Mouse (Mus musculus) hindbrain, embryonic 15.5 days (tissue): ENCODE results near the gene Rprd1b. TPM values are rescaled to one million over a fixed set of nuclear protein-coding genes. Genes with fewer than 3 reads are reported as not detected.

Experiments
- ATAC-seq: fragments of 200-750 bp; cut with Nextera tagmentation; 2 replicates; pipeline ENCODE4 v1.8.0; 2017; ENCODE audit warnings: low read depth, moderate number of reproducible peaks, moderate TSS enrichment; ENCODE audit not compliant: low FRiP score
- H3K27ac ChIP-seq: fragments of 300-500 bp; sonication (generic); replicated peaks from 2 replicates; pipeline ENCODE4 v1.5.1; 2015; ENCODE audit warnings: mild to moderate bottlenecking, inconsistent platforms
- H3K27me3 ChIP-seq: fragments of 300-500 bp; sonication (generic); 2 replicates; pipeline ENCODE4 v1.6.1; 2015; ENCODE audit warnings: control low read depth, inconsistent platforms
- H3K36me3 ChIP-seq: fragments of 300-500 bp; sonication (generic); 2 replicates; pipeline ENCODE4 v1.6.1; 2015; ENCODE audit warnings: control low read depth, inconsistent platforms
- H3K4me1 ChIP-seq: fragments of 300-500 bp; sonication (generic); replicated peaks from 2 replicates; pipeline ENCODE4 v1.6.1; 2015; ENCODE audit warnings: control low read depth, inconsistent platforms
- H3K4me2 ChIP-seq: fragments of 300-500 bp; sonication (generic); 2 replicates; pipeline ENCODE4 v1.6.1; 2015; ENCODE audit warnings: moderate library complexity, mild to moderate bottlenecking, inconsistent platforms
- H3K4me3 ChIP-seq: fragments of 300-500 bp; sonication (generic); 2 replicates; pipeline ENCODE4 v1.5.1; 2015; ENCODE audit warnings: mild to moderate bottlenecking, inconsistent platforms
- H3K9ac ChIP-seq: fragments of 300-500 bp; sonication (generic); 2 replicates; pipeline ENCODE4 v1.6.1; 2015; ENCODE audit warnings: inconsistent platforms
- H3K9me3 ChIP-seq: fragments of 300-500 bp; sonication (generic); 2 replicates; pipeline ENCODE4 v1.6.1; 2016; ENCODE audit warnings: control low read depth, inconsistent platforms
- WGBS: fragments of 180-500 bp; shearing (Covaris S2); methylation state at CpG from one replicate; pipeline ENCODE4 v1.1.7; 2015; 5-methylcytosine and 5-hydroxymethylcytosine counted together
- polyA plus RNA-seq: library from polyadenylated mRNA; unstranded; fragments of >200 nt; fragmentation: Nextera tagmentation; extraction: Ambion mirVana; gene quantifications from 2 replicates; pipeline ENCODE4 v1.2.1, GENCODE M21; 2015

Rprd1b gene
- polyA plus RNA-seq, 1 experiment from 2014 or later: 31.9 TPM

- WGBS: 92% methylated on average over 2 of the region's 2 CpGs
Observed at GRCm38 (mm10) chr2:158170394-158170793, 142.1 kb downstream of the Rprd1b start.

DNA sequence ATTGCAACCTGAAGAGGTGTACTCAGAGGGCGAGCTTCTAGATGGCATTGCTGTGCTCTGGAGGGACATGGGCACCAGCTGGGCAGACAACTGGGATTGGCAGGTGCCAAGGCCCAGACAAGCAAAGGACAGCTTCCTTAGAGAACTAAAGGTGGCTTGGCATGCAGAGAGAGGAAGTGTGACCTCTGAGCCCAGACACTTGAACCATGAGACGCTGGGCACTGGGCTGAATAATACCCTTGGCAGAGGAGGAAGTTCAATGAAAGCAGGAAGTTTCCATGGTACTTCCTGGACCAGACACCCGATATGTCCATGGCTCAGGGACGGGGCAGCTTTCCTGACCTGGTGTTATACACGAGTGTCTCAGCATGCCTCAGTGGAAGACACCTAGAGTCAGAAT is 146.1 kb downstream of the Rprd1b start:
- H3K4me2 ChIP-seq: no peak overlapping the region
- 79% methylated on average over 5 of the region's 5 CpGs for WGBS
- no peaks in the 10 kb centered on the region for H3K27me3 ChIP-seq
- H3K27ac ChIP-seq: no peak overlapping the region
- no peaks in the 10 kb centered on the region for H3K9me3 ChIP-seq
- H3K9ac ChIP-seq: no peak overlapping the region
- H3K4me1 ChIP-seq: peaks cover 23% of the 10 kb centered on the region
- no peak overlapping the region for H3K4me3 ChIP-seq
- H3K36me3 ChIP-seq: no peaks in the 10 kb centered on the region
- no peak for ATAC-seq

More at GRCm38 (mm10) chr2:158170394-158170793, 142.1 kb downstream of the Rprd1b start:
- no peak overlapping the region for H3K27ac ChIP-seq
- H3K9ac ChIP-seq: no peak overlapping the region
- no peak overlapping the region for H3K4me3 ChIP-seq
- no peaks in the 10 kb centered on the region for H3K36me3 ChIP-seq
- H3K27me3 ChIP-seq: no peaks in the 10 kb centered on the region
- H3K4me2 ChIP-seq: no peak overlapping the region
- ATAC-seq: no peak
- no peaks in the 10 kb centered on the region for H3K9me3 ChIP-seq
- peaks cover 5% of the 10 kb centered on the region; the same call in 1 of the 2 replicates for H3K4me1 ChIP-seq

- Histone ChIP-seq H3K27ac (no peak overlapping the region), H3K27me3 (no peaks in the 10 kb centered on the region), H3K9ac (no peak overlapping the region), H3K4me2 (no peak overlapping the region), H3K4me3 (no peak overlapping the region), H3K4me1 (peaks cover 28% of the 10 kb centered on the region), H3K36me3 (no peaks in the 10 kb centered on the region), H3K9me3 (no peaks in the 10 kb centered on the region)
- ATAC-seq: no peak
- WGBS: 85% methylated on average over 15 of the region's 15 CpGs
Observed at GRCm38 (mm10) chr2:158174958-158175357, 146.7 kb downstream of the Rprd1b start.

- Histone ChIP-seq H3K36me3 (no peaks in the 10 kb centered on the region), H3K9ac (no peak overlapping the region)
Observed at GRCm38 (mm10) chr2:158175433-158175832, 147.1 kb downstream of the Rprd1b start.

DNA sequence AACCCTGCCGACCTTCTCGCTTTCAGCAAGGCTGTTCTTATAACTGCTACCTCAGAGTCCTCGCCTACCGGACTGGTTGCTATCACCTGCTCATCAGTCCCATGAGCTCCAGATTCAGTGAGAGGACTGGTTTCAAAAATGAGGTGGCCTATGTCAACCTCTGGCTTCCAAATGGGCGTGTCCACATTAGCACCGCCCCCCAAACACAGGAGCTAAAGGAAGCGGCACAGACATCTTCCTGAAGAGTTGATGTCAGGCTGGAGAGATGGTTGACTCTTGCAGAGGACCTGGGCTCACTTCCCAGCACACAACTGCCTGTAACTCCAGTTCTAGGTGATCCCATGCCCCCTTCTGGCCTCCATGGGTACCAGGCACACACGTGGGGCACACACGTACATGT is 148.5 kb downstream of the Rprd1b start:
- Histone ChIP-seq H3K9ac (no peak overlapping the region), H3K27ac (0 out of 2 replicates have a peak overlapping the region, but pooled peaks have one; percentile 10), H3K9me3 (no peaks in the 10 kb centered on the region), H3K4me1 (peaks cover 37% of the 10 kb centered on the region), H3K4me3 (no peak overlapping the region), H3K27me3 (no peaks in the 10 kb centered on the region), H3K36me3 (no peaks in the 10 kb centered on the region), H3K4me2 (no peak overlapping the region)
- ATAC-seq: no peak
- 94% methylated on average over 9 of the region's 9 CpGs for WGBS

More at GRCm38 (mm10) chr2:158175433-158175832, 147.1 kb downstream of the Rprd1b start:
- WGBS: 85% methylated on average over 3 of the region's 3 CpGs
- H3K4me2 ChIP-seq: no peak overlapping the region
- no peak overlapping the region for H3K27ac ChIP-seq
- no peak overlapping the region for H3K4me3 ChIP-seq
- H3K9me3 ChIP-seq: no peaks in the 10 kb centered on the region
- H3K4me1 ChIP-seq: peaks cover 30% of the 10 kb centered on the region
- no peaks in the 10 kb centered on the region for H3K27me3 ChIP-seq
- ATAC-seq: no peak

DNA sequence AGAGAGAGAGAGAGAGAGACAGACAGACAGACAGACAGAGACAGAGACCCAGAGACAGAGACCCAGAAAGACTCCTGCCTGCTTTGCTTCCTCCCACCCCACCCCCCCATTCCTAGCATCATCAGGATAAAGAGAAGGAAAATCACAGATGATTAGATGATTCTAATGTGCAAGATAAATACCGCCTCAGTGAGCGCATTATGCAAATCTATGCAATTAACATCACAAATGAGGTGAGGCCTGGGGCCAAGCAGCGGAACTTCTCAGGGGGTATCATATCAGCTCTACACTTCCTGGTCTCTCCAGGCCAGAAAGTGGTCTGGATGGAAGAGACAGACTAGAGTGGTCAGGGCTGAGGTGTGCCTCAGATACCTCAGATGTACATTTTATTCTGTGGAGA is 149.3 kb downstream of the Rprd1b start:
- Histone ChIP-seq H3K4me2 (no peak overlapping the region), H3K9me3 (no peaks in the 10 kb centered on the region), H3K27ac (peak overlapping the region; percentile 53), H3K9ac (no peak overlapping the region), H3K4me1 (peaks cover 43% of the 10 kb centered on the region), H3K4me3 (no peak overlapping the region), H3K27me3 (no peaks in the 10 kb centered on the region), H3K36me3 (no peaks in the 10 kb centered on the region)
- no peak for ATAC-seq
- 23% methylated on average over 3 of the region's 3 CpGs for WGBS

DNA sequence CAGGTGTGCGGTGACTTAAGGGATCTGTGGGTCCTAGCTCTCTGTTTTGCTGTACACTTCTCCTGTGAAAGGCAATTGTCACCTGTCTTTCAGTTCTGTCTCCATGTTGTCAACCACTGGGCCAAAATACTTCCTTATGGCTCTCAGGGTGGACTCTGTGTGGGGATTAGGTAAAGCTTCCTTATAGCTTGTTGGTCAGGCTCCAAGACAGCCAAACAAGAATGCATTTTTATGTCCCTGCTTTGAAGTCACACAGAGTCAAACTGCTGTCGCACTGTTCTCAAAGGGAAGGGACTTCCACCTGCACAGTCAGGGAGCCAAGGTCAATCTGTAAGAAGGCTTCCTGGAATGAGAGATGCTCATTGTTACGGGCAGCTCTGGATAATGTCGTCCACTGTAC is 149.8 kb downstream of the Rprd1b start:
- peak overlapping the region; percentile 53 for H3K27ac ChIP-seq
- H3K27me3 ChIP-seq: no peaks in the 10 kb centered on the region
- H3K4me3 ChIP-seq: no peak overlapping the region
- H3K9me3 ChIP-seq: no peaks in the 10 kb centered on the region
- peaks cover 45% of the 10 kb centered on the region for H3K4me1 ChIP-seq
- 73% methylated on average over 4 of the region's 4 CpGs for WGBS
- ATAC-seq: no peak
- no peak overlapping the region for H3K4me2 ChIP-seq
- H3K9ac ChIP-seq: no peak overlapping the region
- H3K36me3 ChIP-seq: no peaks in the 10 kb centered on the region

DNA sequence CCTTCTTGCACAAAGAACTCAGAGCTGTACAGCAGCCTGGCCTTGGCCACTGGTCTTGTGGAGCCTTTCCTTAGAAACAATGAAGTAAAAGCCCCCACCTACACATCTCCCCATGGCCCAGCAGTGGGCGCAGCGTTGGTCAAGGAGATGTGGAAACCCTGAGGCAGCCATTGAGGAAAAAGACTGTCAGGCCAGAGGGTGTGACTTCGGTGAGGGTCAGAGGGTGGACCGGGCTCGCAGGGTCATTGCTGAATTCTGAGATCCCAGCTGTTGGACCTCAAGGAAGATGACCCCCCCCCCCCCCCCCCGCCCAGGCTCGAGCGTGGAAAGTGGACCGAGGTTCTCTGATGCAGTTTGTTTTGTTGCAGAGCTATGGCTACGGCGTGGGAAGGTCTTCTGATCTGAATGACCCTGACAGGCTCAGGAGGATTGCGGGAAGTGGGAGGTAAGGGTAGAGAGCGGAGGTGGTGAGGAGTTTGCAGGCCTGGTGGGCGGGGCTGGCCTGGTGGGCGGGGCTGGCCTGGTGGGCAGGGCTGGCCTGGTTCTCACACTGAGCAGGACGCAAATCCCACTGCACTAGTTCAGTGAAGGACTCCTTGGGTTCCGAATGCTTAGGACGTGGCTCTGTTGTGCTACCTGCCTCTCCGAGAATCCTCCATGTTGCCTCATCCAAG is 150.5 kb downstream of the Rprd1b start:
- H3K36me3 ChIP-seq: no peaks in the 10 kb centered on the region
- peak overlapping the region; percentile 32; the same call in 1 of the 2 replicates for H3K27ac ChIP-seq
- no peak overlapping the region for H3K9ac ChIP-seq
- 12% methylated on average over 19 of the region's 19 CpGs for WGBS
- peaks cover 49% of the 10 kb centered on the region for H3K4me1 ChIP-seq
- peak overlapping the region; percentile 9; the same call in 1 of the 2 replicates for H3K4me3 ChIP-seq
- H3K9me3 ChIP-seq: no peaks in the 10 kb centered on the region
- H3K4me2 ChIP-seq: peak overlapping the region; percentile 47
- peak; percentile 54 for ATAC-seq
- no peaks in the 10 kb centered on the region for H3K27me3 ChIP-seq

DNA sequence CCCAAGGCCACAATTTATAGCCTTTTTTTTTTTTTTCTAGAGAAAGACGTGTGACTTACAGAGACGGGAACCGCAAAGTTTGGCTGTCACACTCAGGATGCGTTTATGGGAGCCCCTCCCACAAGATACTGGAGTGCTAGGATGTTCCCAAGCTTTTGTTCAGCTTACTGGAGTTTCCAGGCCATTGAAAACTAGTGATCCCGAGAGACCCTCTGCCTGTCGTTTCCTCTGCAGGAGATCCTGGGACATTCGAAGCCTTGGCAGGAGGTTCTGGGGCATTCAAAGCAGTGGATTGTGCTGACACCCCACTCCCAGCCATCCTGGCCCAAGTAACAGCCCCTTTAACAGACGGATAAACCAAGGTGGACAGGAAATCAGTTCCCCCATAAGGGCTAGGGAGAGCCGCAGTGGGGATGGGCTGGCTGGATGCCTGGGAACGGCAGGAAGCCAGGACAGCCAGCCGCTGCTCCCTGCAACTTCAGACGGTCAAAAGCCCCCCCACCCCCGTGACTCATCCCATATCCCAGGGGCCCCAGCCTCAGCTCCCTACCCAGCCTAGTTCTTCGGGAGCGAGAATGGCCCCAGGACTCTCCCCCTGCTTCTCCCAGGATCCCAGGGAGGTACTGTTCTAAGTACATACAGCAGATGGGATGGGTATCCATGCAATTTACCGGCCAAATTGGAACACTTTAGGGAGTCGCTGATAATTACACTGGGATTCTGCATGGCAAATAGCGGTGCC is 151.2 kb downstream of the Rprd1b start:
- Histone ChIP-seq H3K9ac (no peak overlapping the region), H3K27me3 (no peaks in the 10 kb centered on the region), H3K27ac (no peak overlapping the region), H3K36me3 (no peaks in the 10 kb centered on the region), H3K4me2 (peak overlapping the region; percentile 47), H3K4me3 (peak overlapping the region; percentile 9; the same call in 1 of the 2 replicates), H3K4me1 (peaks cover 49% of the 10 kb centered on the region), H3K9me3 (no peaks in the 10 kb centered on the region)
- ATAC-seq: no peak
- 11% methylated on average over 18 of the region's 18 CpGs for WGBS

DNA sequence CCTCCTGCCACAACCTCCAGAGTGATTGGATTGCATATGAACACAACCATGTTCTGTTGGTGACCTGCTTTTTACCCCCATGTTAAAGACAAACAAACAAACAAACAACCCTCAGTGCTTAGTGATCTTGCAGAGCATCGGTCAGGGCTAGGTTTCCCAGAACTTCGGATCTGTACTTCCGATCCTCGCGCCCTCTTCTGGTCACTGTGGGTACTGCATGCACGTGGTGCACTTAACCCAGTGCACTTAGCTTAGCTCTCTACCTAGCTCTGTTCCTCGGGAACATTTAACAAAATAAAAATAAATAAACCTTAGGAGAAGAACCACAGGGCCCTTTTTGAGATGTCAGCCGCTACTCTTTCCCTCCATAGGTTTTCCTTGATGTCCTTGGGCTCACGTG is 152.5 kb downstream of the Rprd1b start:
- Histone ChIP-seq H3K4me2 (no peak overlapping the region), H3K27me3 (no peaks in the 10 kb centered on the region), H3K27ac (peak overlapping the region; percentile 80; the same call in 1 of the 2 replicates), H3K36me3 (no peaks in the 10 kb centered on the region), H3K4me1 (peaks cover 49% of the 10 kb centered on the region), H3K9ac (no peak overlapping the region), H3K4me3 (no peak overlapping the region), H3K9me3 (no peaks in the 10 kb centered on the region)
- no peak for ATAC-seq
- 46% methylated on average over 9 of the region's 9 CpGs for WGBS
